27 mouse cellular contexts compared by ENCODE assay signal in genomic region chr12:40795768-40796167, GRCm38 (mm10).
DNase-seq lines count a peak whose midpoint lies in the region; ATAC-seq and TF ChIP-seq lines count a peak whose summit lies in the region.
"Had no signal": no experiment of that assay in that cellular context is flagged by ENCODE, and none has a peak within 500 bp of the region (broad histone marks: within the 10 kb centered on the region; RNA-seq: fewer than 3 reads in every experiment).

No protein-coding gene starts in this region.

- no peak overlapping the region for H3K4me2 ChIP-seq in intestine, embryonic 16.5 days (ENCODE audit: low read depth, low read length)
- no peak overlapping the region for H3K4me2 ChIP-seq in intestine, embryonic 15.5 days (replicated peaks)
- no peak overlapping the region for H3K4me2 ChIP-seq in lung, embryonic 14.5 days
- H3K4me2 ChIP-seq: forebrain, embryonic 13.5 days; heart, embryonic 12.5 days; heart, embryonic 15.5 days; hindbrain, embryonic 13.5 days had no signal

- DNase-seq in layer of hippocampus, adult 2 months (ENCODE audit: low spot score in 2 of 2): no peak
- no peak for DNase-seq in layer of hippocampus, postnatal 10 days (ENCODE audit: low spot score in 2 of 2)
- DNase-seq in lung, embryonic 14.5 days: no peak
- DNase-seq in lung, postnatal 14 days: no peak
- DNase-seq: adrenal gland, postnatal 10 days; adrenal gland, postnatal 36 days; B cell, adult 2 months; cerebellum, adult 18-20 months; cerebellum, adult 9-10 months; cerebellum, postnatal 14 days; gastrocnemius, postnatal 14 days; heart, adult 18-20 months; heart, postnatal 10 days; heart, postnatal 36 days had no signal

- no peak overlapping the region for H3K9ac ChIP-seq in intestine, embryonic 16.5 days (ENCODE audit: low read depth, low read length)
- H3K9ac ChIP-seq in intestine, embryonic 15.5 days: no peak overlapping the region
- H3K9ac ChIP-seq in lung, embryonic 14.5 days: no peak overlapping the region
- H3K9ac ChIP-seq: forebrain, embryonic 13.5 days; heart, embryonic 12.5 days; heart, embryonic 15.5 days; hindbrain, embryonic 13.5 days had no signal

- no peaks in the 10 kb centered on the region for H3K27me3 ChIP-seq in intestine, embryonic 16.5 days (replicated peaks; ENCODE audit: control insufficient read depth, insufficient read depth, low read length)
- no peaks in the 10 kb centered on the region for H3K27me3 ChIP-seq in intestine, embryonic 15.5 days (replicated peaks)
- no peaks in the 10 kb centered on the region for H3K27me3 ChIP-seq in lung, embryonic 14.5 days (ENCODE audit: insufficient read depth, low read length)
- H3K27me3 ChIP-seq: CH12.LX; hindbrain, embryonic 13.5 days; Patski had no signal

- WGBS in intestine, embryonic 16.5 days: 47% methylated on average over 2 of the region's 2 CpGs
- WGBS in intestine, embryonic 15.5 days: 43% methylated on average over 2 of the region's 2 CpGs
- 33% methylated on average over 2 of the region's 2 CpGs for WGBS in lung, embryonic 14.5 days

- H3K9me3 ChIP-seq in intestine, embryonic 16.5 days (ENCODE audit: control insufficient read depth, low read length): no peaks in the 10 kb centered on the region
- H3K9me3 ChIP-seq in intestine, embryonic 15.5 days: no peaks in the 10 kb centered on the region
- no peaks in the 10 kb centered on the region for H3K9me3 ChIP-seq in lung, embryonic 14.5 days (ENCODE audit: low read depth, low read length)
- H3K9me3 ChIP-seq: forebrain, embryonic 10.5 days; forebrain, embryonic 13.5 days; G1E; heart, embryonic 12.5 days; heart, embryonic 15.5 days; hindbrain, embryonic 10.5 days; hindbrain, embryonic 13.5 days had no signal

- H3K4me3 ChIP-seq in intestine, embryonic 16.5 days (ENCODE audit: low read length): no peak overlapping the region
- no peak overlapping the region for H3K4me3 ChIP-seq in intestine, embryonic 15.5 days (replicated peaks)
- peak overlapping the region; percentile 6; the same call in 1 of the 2 replicates for H3K4me3 ChIP-seq in layer of hippocampus, adult 2 months
- no peak overlapping the region for H3K4me3 ChIP-seq in lung, embryonic 14.5 days (ENCODE audit: low read depth, low read length)
- H3K4me3 ChIP-seq: forebrain, embryonic 10.5 days; forebrain, embryonic 13.5 days; heart, embryonic 12.5 days; heart, embryonic 15.5 days; hindbrain, embryonic 10.5 days; hindbrain, embryonic 13.5 days had no signal

- TF ChIP-seq CTCF in layer of hippocampus, adult 2 months (conservative IDR thresholded peaks at IDR 0.05): no peak
- TF ChIP-seq CTCF in lung, embryonic 14.5 days (IDR thresholded peaks at IDR 0.05; ENCODE audit: low read depth): no peak

- peaks cover 17% of the 10 kb centered on the region; the same call in 1 of the 2 replicates for H3K4me1 ChIP-seq in intestine, embryonic 16.5 days (ENCODE audit: control insufficient read depth, insufficient read depth, low read length)
- peaks cover 6% of the 10 kb centered on the region; the same call in 1 of the 2 replicates for H3K4me1 ChIP-seq in intestine, embryonic 15.5 days (replicated peaks)
- H3K4me1 ChIP-seq in lung, embryonic 14.5 days (ENCODE audit: insufficient read depth): peaks cover 11% of the 10 kb centered on the region

- no peak overlapping the region for H3K27ac ChIP-seq in intestine, embryonic 16.5 days (ENCODE audit: low read length)
- no peak overlapping the region for H3K27ac ChIP-seq in intestine, embryonic 15.5 days
- peak overlapping the region; percentile 89 for H3K27ac ChIP-seq in layer of hippocampus, adult 2 months
- H3K27ac ChIP-seq in lung, embryonic 14.5 days (ENCODE audit: low read depth): no peak overlapping the region
- H3K27ac ChIP-seq: forebrain, embryonic 10.5 days; forebrain, embryonic 13.5 days; heart, embryonic 15.5 days; hindbrain, embryonic 10.5 days; hindbrain, embryonic 13.5 days had no signal

- 0 out of 2 replicates have a peak, but pooled peaks have one; percentile 66 for ATAC-seq in intestine, embryonic 16.5 days
- no peak for ATAC-seq in intestine, embryonic 15.5 days
- peak; percentile 72; the same call in 1 of the 2 replicates for ATAC-seq in lung, embryonic 14.5 days (ENCODE audit: insufficient read depth)
- ATAC-seq: forebrain, embryonic 13.5 days; forebrain, embryonic 16.5 days; hindbrain, embryonic 16.5 days; Patski had no signal

- H3K36me3 ChIP-seq in intestine, embryonic 16.5 days (ENCODE audit: control insufficient read depth, insufficient read depth, low read length): no peaks in the 10 kb centered on the region
- no peaks in the 10 kb centered on the region for H3K36me3 ChIP-seq in intestine, embryonic 15.5 days
- H3K36me3 ChIP-seq in lung, embryonic 14.5 days (ENCODE audit: insufficient read depth): no peaks in the 10 kb centered on the region
- H3K36me3 ChIP-seq: forebrain, embryonic 10.5 days; G1E; heart, embryonic 12.5 days; heart, embryonic 15.5 days; hindbrain, embryonic 10.5 days had no signal
